Mouse (Mus musculus) liver, embryonic 12.5 days (tissue): Measurements from ENCODE around the gene Tceal8. TPM values are rescaled to one million over a fixed set of nuclear protein-coding genes. Genes with fewer than 3 reads are reported as not detected.
"Not testable (repeated sequence)": the region's sequence is repeated elsewhere in the genome, so short reads cannot be mapped to it uniquely, and the experiment has no call there.

Experiments
- ATAC-seq: fragments of 200-750 bp; cut with Nextera tagmentation; 2 replicates; pipeline ENCODE4 v1.8.0; 2017; ENCODE audit warnings: moderate number of reproducible peaks, mild to moderate bottlenecking, moderate library complexity
- H3K27ac ChIP-seq: fragments of 300-500 bp; sonication (generic); 2 replicates; pipeline ENCODE4 v1.5.1; 2016; ENCODE audit warnings: mild to moderate bottlenecking
- H3K27me3 ChIP-seq: fragments of 300-500 bp; sonication (generic); replicated peaks from 2 replicates; pipeline ENCODE4 v1.6.1; 2016; ENCODE audit warnings: mild to moderate bottlenecking, moderate library complexity
- H3K36me3 ChIP-seq: fragments of 300-500 bp; sonication (generic); 2 replicates; pipeline ENCODE4 v1.6.1; 2016; ENCODE audit warnings: mild to moderate bottlenecking, moderate library complexity
- H3K4me1 ChIP-seq: fragments of 300-500 bp; sonication (generic); 2 replicates; pipeline ENCODE4 v1.6.1; 2016
- H3K4me2 ChIP-seq: fragments of 300-500 bp; sonication (generic); 2 replicates; pipeline ENCODE4 v1.6.1; 2016; ENCODE audit warnings: mild to moderate bottlenecking, moderate library complexity
- H3K4me3 ChIP-seq: fragments of 300-500 bp; sonication (generic); 2 replicates; pipeline ENCODE4 v1.5.1; 2016; ENCODE audit warnings: mild to moderate bottlenecking, moderate library complexity
- H3K9ac ChIP-seq: fragments of 300-500 bp; sonication (generic); 2 replicates; pipeline ENCODE4 v1.6.1; 2016; ENCODE audit warnings: mild to moderate bottlenecking, moderate library complexity
- H3K9me3 ChIP-seq: fragments of 300-500 bp; sonication (generic); replicated peaks from 2 replicates; pipeline ENCODE4 v1.6.1; 2016; ENCODE audit warnings: mild to moderate bottlenecking, moderate library complexity
- WGBS: fragments of 180-500 bp; shearing (Covaris S2); methylation state at CpG from one replicate; pipeline ENCODE4 v1.1.7; 2016; ENCODE audit not compliant: insufficient replicate concordance; 5-methylcytosine and 5-hydroxymethylcytosine counted together
- polyA plus RNA-seq: library from polyadenylated mRNA; unstranded; fragments of >200 nt; fragmentation: Nextera tagmentation; extraction: Ambion mirVana; gene quantifications from 2 replicates; pipeline ENCODE4 v1.2.1, GENCODE M21; 2016

Gene Tceal8
- 182 and 192 TPM in 2 replicates for polyA plus RNA-seq

DNA sequence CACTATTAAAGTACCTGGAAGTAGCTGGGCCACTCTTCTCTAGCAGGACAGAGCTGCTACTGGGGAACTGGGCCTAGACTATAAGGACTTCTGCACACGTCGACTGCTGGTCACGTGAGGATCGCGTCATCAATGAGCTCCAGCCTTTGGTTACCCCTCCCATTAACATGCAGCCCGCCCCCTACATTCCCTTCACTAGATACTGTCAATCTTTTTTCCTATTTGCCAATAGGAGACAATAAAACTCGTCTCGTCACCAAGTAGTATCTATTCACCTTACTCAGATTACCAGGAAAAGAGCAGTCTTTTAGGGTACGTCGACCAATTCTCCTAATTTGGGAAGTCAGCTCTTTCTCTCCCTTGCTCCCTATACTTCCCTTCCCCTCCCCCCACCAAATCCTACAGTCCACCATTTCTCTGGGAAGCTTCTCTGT is at the start of gene Tceal8:
TSS of gene Tceal8 (minus strand) at position 225 of the 434 bp plus-strand sequence.
- peaks cover 7% of the 10 kb centered on the region for H3K36me3 ChIP-seq
- H3K4me1 ChIP-seq = 0 out of 2 replicates have a peak, but pooled peaks cover 3% of the 10 kb centered on the region
- H3K9me3 ChIP-seq = no peaks in the 10 kb centered on the region
- H3K27me3 ChIP-seq = no peaks in the 10 kb centered on the region
- WGBS = 14% methylated on average over 10 of the region's 10 CpGs
- peak within 1 kb of the TSS; percentile 85 for H3K27ac ChIP-seq
- H3K4me2 ChIP-seq = peak within 1 kb of the TSS; percentile 71
- peak within 1 kb of the TSS; percentile 69 for H3K4me3 ChIP-seq
- peak; percentile 92 for ATAC-seq
- peak within 1 kb of the TSS; percentile 77 for H3K9ac ChIP-seq

DNA sequence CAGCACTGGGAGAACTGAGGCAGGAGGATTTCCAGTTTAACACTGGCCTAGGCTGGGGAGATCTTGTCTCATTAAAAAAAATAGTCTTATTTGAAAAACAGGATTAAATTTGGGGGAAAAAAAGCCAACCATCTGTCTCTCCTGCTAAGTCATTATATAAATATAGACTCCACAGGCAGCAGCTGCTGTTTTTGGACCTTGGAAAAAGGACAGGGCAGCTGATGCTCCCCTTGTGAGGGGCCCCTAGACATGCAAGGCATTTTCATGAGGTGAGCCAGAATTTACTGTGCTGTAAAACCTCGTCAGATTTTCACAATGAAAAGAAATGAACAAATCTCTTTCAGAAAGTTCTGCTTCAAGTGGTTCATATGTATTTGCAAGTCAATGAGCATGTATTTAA is 44.2 kb upstream of the Tceal8 start:
- Histone ChIP-seq H3K9ac (no peak overlapping the region), H3K9me3 (no peaks in the 10 kb centered on the region), H3K27ac (no peak overlapping the region), H3K36me3 (no peaks in the 10 kb centered on the region), H3K4me3 (no peak overlapping the region), H3K4me2 (no peak overlapping the region), H3K4me1 (no peaks in the 10 kb centered on the region), H3K27me3 (peaks cover 10% of the 10 kb centered on the region)
- WGBS = 38% methylated on average over 1 of the region's 1 CpGs
- no peak for ATAC-seq

DNA sequence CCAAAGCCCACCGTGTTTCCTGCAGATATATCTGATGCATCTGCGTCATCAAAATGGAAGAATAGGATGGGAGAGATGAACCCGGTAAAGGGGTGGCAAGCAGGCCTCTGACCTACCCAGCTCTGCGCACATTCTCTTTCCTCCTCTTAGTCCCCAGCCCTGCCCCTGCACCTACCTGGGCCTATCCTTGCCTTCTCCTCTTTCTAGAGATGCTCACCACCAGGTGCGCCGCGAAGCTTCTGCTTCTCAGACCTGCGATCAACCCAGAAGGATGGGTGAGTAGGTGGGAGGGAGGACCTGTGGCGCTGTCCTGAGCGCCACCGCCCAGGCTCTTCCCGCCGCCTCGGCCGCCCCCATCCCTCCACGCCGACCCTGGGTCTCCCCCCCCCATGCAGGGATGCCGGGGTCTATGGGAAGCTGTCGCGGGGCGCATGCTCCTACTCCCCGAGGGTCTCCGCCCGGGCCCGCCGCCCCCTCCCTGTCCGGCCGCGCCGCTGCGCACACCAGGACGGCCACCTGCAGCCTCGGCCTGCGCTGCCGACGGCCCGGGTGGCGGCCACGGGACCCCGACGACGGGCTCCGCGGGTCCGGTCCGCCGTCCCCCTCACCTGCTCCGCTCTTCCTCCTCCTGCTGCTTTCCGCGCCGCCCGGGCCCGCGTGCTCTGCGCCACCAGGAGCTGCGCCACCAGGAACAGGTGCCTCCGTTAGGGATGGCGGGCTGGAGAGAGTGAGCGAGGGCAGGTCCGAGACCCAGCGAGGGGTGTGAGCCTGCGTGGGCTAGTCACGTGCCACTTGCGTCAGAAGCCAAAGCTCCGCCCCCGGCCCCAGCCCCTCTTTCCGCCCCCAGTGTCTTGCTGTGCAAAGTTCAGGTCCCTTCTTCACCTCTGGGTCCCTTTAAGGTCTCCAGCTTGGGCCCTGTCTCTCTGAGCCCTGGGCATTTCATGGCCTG is 42.9 kb upstream of the Tceal8 start, which contains the start of the genes Tceal7 and Bex1:
TSS of gene Tceal7 (plus strand) at position 51 of the 949 bp plus-strand sequence.
TSS of gene Bex1 (minus strand) at position 785 of the 949 bp plus-strand sequence.
- H3K9ac ChIP-seq, H3K9me3 ChIP-seq, H3K27ac ChIP-seq, H3K4me1 ChIP-seq, H3K36me3 ChIP-seq, H3K27me3 ChIP-seq: not testable (repeated sequence)
- peak within 1 kb of the TSS; percentile 37 for H3K4me3 ChIP-seq
- ATAC-seq = peak; percentile 94
- peak within 1 kb of the TSS; percentile 50 for H3K4me2 ChIP-seq
- WGBS = 25% methylated on average over 9 of the region's 67 CpGs

DNA sequence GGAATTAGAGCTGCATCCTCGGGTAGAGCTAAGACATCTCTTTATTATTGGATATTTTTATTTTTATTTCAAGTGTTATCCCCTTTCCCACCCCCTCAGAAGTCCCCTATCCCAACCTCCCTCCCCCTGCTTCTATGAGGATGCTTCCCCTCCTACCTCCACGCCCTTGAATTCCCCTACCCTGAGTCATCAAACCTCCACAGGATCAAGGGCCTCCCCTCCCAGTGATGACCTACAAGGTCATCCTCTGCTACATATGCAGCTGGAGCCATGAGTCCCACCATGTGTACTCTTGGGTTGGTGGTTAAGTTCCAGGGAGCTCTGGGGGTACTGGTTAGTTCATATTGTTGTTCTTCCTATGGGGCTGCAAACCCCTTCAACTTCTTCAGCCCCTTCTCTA is 41.3 kb upstream of the Tceal8 start:
- Histone ChIP-seq H3K27me3 (peaks cover 10% of the 10 kb centered on the region), H3K9ac (no peak overlapping the region), H3K27ac (no peak overlapping the region), H3K36me3 (no peaks in the 10 kb centered on the region), H3K9me3 (no peaks in the 10 kb centered on the region), H3K4me1 (no peaks in the 10 kb centered on the region), H3K4me2 (no peak overlapping the region), H3K4me3 (no peak overlapping the region)
- 65% methylated on average over 2 of the region's 2 CpGs for WGBS
- no peak for ATAC-seq

DNA sequence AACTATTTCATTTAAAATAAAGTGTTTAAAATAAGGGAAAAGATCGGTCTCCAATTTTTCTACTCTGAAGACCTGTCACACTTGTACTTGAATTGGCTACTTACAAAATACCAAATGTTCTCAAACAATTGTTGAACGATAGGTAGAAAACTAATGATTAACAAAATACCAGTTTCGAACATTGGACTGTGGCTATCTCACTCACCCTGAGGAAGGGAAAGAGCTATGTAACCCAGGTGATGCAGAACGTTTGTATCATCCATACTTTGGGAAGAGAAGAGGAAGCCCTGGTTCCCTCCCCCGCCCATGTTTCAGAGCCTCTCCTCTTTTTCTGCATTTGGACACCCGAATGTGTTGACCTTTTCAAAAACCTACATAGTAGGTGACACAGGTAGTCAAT is 32.3 kb upstream of the Tceal8 start:
- no peak overlapping the region for H3K27ac ChIP-seq
- H3K4me1 ChIP-seq = no peaks in the 10 kb centered on the region
- no peak overlapping the region for H3K9ac ChIP-seq
- no peak for ATAC-seq
- no peaks in the 10 kb centered on the region for H3K36me3 ChIP-seq
- no peak overlapping the region for H3K4me3 ChIP-seq
- WGBS = 59% methylated on average over 6 of the region's 6 CpGs
- no peak overlapping the region for H3K4me2 ChIP-seq
- no peaks in the 10 kb centered on the region for H3K9me3 ChIP-seq
- H3K27me3 ChIP-seq = peaks cover 17% of the 10 kb centered on the region

DNA sequence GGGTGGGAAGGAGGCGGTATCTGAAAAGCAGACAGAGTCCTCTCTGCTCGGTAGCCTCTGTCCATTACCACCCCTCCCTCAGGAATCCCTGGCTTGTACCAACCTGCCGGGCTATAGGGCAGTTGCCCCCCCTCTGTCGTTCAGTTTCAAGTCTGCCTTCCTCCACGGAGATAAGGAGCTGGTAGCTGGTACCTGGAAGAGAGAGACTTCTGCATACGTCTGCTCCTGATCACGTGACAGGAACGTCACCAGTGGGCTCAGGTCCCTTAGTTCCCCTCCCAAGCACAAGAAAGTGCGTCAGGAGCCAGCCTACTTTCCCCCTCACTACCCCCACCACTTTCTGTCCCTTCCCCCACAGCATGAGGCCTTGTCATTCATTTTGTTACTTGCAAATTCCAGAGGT is 31.5 kb upstream of the Tceal8 start, which contains the start of gene Tceal5:
TSS of gene Tceal5 (minus strand) at position 213 of the 403 bp plus-strand sequence.
- ATAC-seq = no peak; the same call in 1 of the 2 replicates

DNA sequence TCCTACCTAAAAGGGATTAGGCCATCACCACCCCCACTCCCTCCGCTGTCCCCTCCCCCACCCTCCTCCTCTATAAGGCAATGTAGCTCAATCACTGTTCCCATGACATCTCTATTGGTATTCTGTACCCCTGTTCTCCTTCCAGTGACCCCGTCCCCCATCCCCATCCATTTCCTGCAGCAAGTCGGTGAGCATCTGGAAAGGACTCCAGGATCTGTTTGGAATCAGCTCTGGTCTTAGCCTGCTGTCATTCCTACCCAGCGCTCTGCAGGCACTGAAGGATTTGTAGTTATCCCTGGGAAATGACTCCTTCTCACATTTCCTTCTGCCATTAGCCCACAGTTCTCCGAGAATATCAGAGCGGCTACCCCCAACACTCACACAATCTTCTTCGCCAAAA is 31.1 kb upstream of the Tceal8 start:
- no peaks in the 10 kb centered on the region for H3K4me1 ChIP-seq
- H3K9me3 ChIP-seq = no peaks in the 10 kb centered on the region
- WGBS = 20% methylated on average over 7 of the region's 7 CpGs
- peak overlapping the region; percentile 47 for H3K4me2 ChIP-seq
- peak overlapping the region; percentile 32 for H3K4me3 ChIP-seq
- no peak overlapping the region for H3K9ac ChIP-seq
- ATAC-seq = no peak
- H3K36me3 ChIP-seq = no peaks in the 10 kb centered on the region
- H3K27ac ChIP-seq = no peak overlapping the region
- H3K27me3 ChIP-seq = peaks cover 17% of the 10 kb centered on the region

More for the DNA sequence above, 31.5 kb upstream of the Tceal8 start, which contains the start of gene Tceal5:
- Histone ChIP-seq H3K4me3 (peak within 1 kb of the TSS; percentile 32), H3K9me3 (no peaks in the 10 kb centered on the region), H3K27ac (no peak within 1 kb of the TSS), H3K36me3 (no peaks in the 10 kb centered on the region), H3K27me3 (peaks cover 17% of the 10 kb centered on the region), H3K4me1 (no peaks in the 10 kb centered on the region), H3K4me2 (peak within 1 kb of the TSS; percentile 47), H3K9ac (no peak within 1 kb of the TSS)
- 14% methylated on average over 8 of the region's 9 CpGs for WGBS

DNA sequence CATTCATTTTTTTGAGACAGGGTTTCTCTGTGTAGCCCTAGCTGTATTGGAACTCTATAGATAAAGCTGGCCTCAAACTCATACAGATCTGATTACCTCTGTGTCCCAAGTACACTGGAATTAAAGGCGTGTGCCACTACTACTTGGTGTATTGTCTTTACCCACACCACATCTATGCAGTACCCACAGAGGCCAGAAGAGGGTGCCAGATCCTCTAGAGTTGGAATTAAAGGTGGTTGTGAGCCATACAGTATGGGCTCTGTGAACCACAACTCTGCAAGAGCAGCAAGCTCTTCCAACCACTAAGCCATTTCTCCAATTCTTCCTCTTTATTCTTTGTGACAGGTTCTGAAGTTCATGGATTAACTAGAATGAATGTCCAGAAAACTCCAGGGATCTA is 24.7 kb upstream of the Tceal8 start:
- no peak overlapping the region for H3K27ac ChIP-seq
- H3K36me3 ChIP-seq = no peaks in the 10 kb centered on the region
- H3K9me3 ChIP-seq = no peaks in the 10 kb centered on the region
- 47% methylated on average over 1 of the region's 1 CpGs for WGBS
- H3K4me3 ChIP-seq = no peak overlapping the region
- peaks cover 5% of the 10 kb centered on the region; the same call in 1 of the 2 replicates for H3K27me3 ChIP-seq
- ATAC-seq = no peak
- no peaks in the 10 kb centered on the region for H3K4me1 ChIP-seq
- no peak overlapping the region for H3K9ac ChIP-seq
- no peak overlapping the region for H3K4me2 ChIP-seq

DNA sequence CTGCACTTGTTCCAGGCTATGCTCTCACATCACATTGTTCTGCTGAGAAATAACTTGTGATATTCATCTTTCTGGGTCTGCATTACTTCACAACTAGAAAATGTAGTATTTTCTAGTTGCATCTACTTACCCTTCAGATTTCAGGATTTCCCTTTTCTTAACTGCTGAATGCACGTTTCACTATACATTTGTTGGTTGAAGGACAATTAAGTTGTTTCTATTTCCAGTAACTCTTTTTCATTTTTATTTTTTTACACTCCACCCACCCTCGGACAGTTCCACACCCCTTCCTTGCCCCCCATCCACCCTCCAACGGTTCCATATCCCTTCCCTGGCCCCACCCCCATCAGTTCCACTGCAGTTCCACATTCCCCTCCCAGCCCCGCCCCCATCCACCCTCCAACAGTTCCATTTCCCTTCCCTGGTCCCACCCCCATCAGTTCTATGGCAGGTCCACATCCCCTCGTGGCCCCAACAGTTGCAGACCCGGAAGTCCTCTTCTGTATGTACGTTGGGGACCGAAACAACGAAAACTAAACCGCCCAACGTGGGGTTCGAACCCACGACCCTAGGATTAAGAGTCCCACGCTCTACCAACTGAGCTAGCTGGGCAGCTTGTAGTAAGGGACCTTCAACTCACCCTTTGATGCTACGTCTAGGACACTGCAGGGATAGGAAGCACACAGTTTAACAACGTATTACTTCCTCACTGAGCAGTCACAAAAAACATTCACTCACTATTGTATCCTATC is 23.2 kb upstream of the Tceal8 start:
- Histone ChIP-seq H3K4me3 (no peak overlapping the region), H3K4me1 (no peaks in the 10 kb centered on the region), H3K27me3 (no peaks in the 10 kb centered on the region), H3K4me2 (no peak overlapping the region), H3K9me3 (no peaks in the 10 kb centered on the region), H3K9ac (no peak overlapping the region), H3K36me3 (no peaks in the 10 kb centered on the region), H3K27ac (no peak overlapping the region)
- 59% methylated on average over 16 of the region's 16 CpGs for WGBS
- no peak for ATAC-seq

DNA sequence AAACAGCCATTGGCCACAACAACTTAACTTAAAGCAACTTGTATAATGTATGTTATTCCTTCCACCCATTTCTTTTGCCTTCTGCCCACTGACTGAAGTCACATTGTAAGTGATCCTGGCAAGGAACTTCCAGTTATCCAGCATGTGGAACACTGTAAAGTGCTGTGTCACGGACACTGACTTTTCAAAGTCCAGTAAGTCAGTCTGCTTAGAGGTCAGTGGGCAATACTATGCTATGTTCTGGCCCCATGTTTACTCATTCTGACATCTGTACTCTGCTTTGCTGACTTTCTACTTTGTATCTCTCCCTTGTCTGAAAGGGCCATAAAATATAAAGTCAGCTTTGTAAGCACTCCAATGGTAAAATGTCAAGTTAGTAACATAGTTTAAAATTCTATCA is 11.0 kb upstream of the Tceal8 start:
- no peaks in the 10 kb centered on the region for H3K9me3 ChIP-seq
- no peak for ATAC-seq
- no peaks in the 10 kb centered on the region for H3K4me1 ChIP-seq
- H3K36me3 ChIP-seq = no peaks in the 10 kb centered on the region
- no peak overlapping the region for H3K9ac ChIP-seq
- no peak overlapping the region for H3K4me3 ChIP-seq
- WGBS = 75% methylated on average over 1 of the region's 1 CpGs
- 0 out of 2 replicates have a peak, but pooled peaks cover 3% of the 10 kb centered on the region for H3K27me3 ChIP-seq
- H3K27ac ChIP-seq = no peak overlapping the region
- H3K4me2 ChIP-seq = no peak overlapping the region

DNA sequence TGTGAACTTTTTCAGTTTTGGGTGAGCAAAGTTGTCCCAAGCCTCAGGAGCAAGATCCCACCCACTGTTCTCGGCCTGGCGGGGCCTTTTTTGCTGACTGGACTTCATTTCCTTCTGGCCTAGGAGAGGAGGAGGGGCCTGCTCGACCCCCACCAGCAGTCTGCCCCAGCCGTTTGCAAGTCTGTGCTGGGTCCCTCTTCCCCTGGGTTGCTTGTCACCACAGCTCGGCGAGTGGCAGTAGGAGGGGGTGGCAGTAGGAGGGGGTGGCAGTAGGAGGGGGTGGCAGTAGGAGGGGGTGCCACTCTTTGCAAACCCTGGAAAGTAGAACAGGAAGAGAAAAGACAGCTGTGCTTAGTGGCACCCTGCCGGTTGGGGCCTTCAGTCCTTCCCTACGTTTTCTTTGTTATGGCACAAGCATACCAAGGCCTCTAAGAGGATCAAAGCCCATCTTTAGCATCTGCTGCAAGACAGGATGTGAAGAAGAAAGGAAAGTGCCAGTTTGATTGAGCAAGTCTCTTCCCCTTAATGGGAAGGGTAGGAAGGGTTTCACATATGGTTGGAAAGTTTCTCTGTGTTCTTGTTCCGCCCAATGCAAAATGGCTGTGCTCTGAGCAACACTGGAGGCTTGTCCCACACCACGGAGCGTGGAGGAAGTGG is 8.9 kb upstream of the Tceal8 start:
- ATAC-seq = peak; percentile 30; the same call in 1 of the 2 replicates
- H3K27ac ChIP-seq = no peak overlapping the region

More for the DNA sequence above, 8.9 kb upstream of the Tceal8 start:
- H3K4me3 ChIP-seq = no peak overlapping the region
- no peaks in the 10 kb centered on the region for H3K36me3 ChIP-seq
- no peaks in the 10 kb centered on the region for H3K9me3 ChIP-seq
- 0 out of 2 replicates have a peak, but pooled peaks cover 3% of the 10 kb centered on the region for H3K27me3 ChIP-seq
- H3K9ac ChIP-seq = no peak overlapping the region
- 35% methylated on average over 9 of the region's 11 CpGs for WGBS
- no peaks in the 10 kb centered on the region for H3K4me1 ChIP-seq
- H3K4me2 ChIP-seq = no peak overlapping the region
